Mouse (Mus musculus) kidney, embryonic 14.5 days (tissue): Measurements from ENCODE around the gene P2ry1. TPM values are rescaled to one million over a fixed set of nuclear protein-coding genes. Genes with fewer than 3 reads are reported as not detected.
A peak's percentile ranks its signal among the peaks of the same experiment; 100 is the strongest.

Source experiments
- ATAC-seq: fragments of 200-750 bp; cut with Nextera tagmentation; 2 replicates; pipeline ENCODE4 v1.8.0; 2017; ENCODE audit warnings: moderate number of reproducible peaks, mild to moderate bottlenecking, moderate TSS enrichment, moderate library complexity; ENCODE audit not compliant: low FRiP score, low TSS enrichment
- H3K27ac ChIP-seq: fragments of 300-500 bp; sonication (generic); 2 replicates; pipeline ENCODE4 v1.5.1; 2014; ENCODE audit warnings: low read depth, mild to moderate bottlenecking, low read length, moderate library complexity, mixed read lengths
- H3K27me3 ChIP-seq: fragments of 300-500 bp; sonication (generic); 2 replicates; pipeline ENCODE4 v1.6.1; 2014; ENCODE audit warnings: mild to moderate bottlenecking, low read length; ENCODE audit not compliant: control insufficient read depth, insufficient read depth
- H3K36me3 ChIP-seq: fragments of 300-500 bp; sonication (generic); 2 replicates; pipeline ENCODE4 v1.6.1; 2014; ENCODE audit warnings: low read length, mixed read lengths; ENCODE audit not compliant: control insufficient read depth, insufficient read depth
- H3K4me1 ChIP-seq: fragments of 300-500 bp; sonication (generic); 2 replicates; pipeline ENCODE4 v1.6.1; 2014; ENCODE audit warnings: low read length, mixed read lengths; ENCODE audit not compliant: control insufficient read depth, insufficient read depth
- H3K4me2 ChIP-seq: fragments of 300-500 bp; sonication (generic); replicated peaks from 2 replicates; pipeline ENCODE4 v1.6.1; 2014; ENCODE audit warnings: low read depth, mild to moderate bottlenecking, low read length
- H3K4me3 ChIP-seq: fragments of 300-500 bp; sonication (generic); 2 replicates; pipeline ENCODE4 v1.5.1; 2014; ENCODE audit warnings: mild to moderate bottlenecking, low read length
- H3K9ac ChIP-seq: fragments of 300-500 bp; sonication (generic); 2 replicates; pipeline ENCODE4 v1.6.1; 2014; ENCODE audit warnings: low read depth, mild to moderate bottlenecking, low read length, moderate library complexity
- H3K9me3 ChIP-seq: fragments of 300-500 bp; sonication (generic); 2 replicates; pipeline ENCODE4 v1.6.1; 2016; ENCODE audit warnings: low read length; ENCODE audit not compliant: control insufficient read depth
- WGBS: fragments of 180-500 bp; shearing (Covaris S2); extraction: QIAGEN DNeasy Blood & Tissue Kit; methylation state at CpG from one replicate; pipeline ENCODE4 v1.1.7; 2014; 5-methylcytosine and 5-hydroxymethylcytosine counted together
- polyA plus RNA-seq: library from polyadenylated mRNA; unstranded; fragments of >200 nt; fragmentation: Nextera tagmentation; extraction: Ambion mirVana; gene quantifications from 2 replicates; pipeline ENCODE4 v1.2.1, GENCODE M21; 2014

Gene P2ry1
- polyA plus RNA-seq, 1 experiment from 2014 or later: 2.6 TPM

DNA sequence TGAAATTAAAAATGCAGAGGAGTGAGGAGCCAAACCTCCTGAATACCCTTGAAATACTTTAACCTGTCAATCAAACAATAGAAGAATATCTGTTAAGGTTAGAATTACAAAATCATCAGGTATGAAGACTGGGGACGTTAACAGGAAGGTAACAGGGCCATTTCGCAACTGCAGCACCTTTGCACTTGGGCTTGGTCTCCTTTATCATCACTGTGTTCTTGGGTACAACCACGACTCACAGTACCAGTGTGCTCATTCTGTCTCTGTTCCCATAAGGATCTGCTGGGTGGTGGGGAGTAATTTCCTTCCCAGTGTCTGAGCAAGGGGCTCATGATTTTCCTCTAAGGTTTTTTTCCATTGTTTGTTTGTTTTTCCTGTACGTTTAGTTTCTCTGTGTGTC, 1.8 kb upstream of the P2ry1 start:
- Histone ChIP-seq H3K4me3 (no peak overlapping the region), H3K4me1 (no peaks in the 10 kb centered on the region), H3K27ac (no peak overlapping the region), H3K27me3 (peaks cover 13% of the 10 kb centered on the region), H3K36me3 (no peaks in the 10 kb centered on the region), H3K9ac (no peak overlapping the region), H3K9me3 (no peaks in the 10 kb centered on the region), H3K4me2 (no peak overlapping the region)
- ATAC-seq: no peak
- 60% methylated on average over 4 of the region's 4 CpGs for WGBS

DNA sequence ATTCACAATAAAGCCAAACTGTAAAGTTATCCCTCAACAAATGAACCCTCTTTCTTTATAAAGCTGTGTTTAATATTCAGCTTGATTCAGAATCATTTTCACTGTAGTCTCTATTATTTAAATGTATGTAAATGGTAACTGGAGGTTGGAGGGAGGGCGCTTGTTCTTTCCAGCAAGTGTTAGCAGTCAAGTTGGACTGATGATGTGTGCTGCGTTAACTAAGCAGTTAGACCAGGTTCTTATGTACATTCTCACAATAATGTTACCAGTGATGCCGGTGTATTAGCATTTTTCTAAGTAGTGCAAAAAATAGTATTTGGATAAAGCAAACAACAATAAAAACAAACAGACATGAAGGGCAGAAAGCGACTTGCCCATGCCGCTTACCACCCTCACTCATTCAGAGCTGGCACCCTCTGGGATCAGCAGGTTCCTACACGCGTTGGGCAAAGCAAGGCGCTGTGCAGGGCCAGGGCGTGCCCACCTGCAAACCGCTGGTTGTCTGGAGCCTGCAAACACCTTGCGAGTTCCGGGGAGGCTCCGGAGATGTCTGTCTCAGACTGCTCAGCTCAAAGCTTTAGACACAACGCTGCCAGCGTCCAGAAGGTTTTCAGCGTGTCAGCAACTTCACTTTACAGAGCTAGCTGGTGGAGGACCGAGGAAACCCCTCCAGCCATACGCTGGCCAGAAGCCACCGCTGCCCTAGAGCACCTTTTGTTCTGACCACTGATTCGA, 576 bp upstream of the P2ry1 start:
- Histone ChIP-seq H3K27me3 (peaks cover 13% of the 10 kb centered on the region), H3K4me3 (peak overlapping the region; percentile 66), H3K36me3 (no peaks in the 10 kb centered on the region), H3K4me1 (no peaks in the 10 kb centered on the region), H3K4me2 (peak overlapping the region; percentile 70), H3K27ac (no peak overlapping the region), H3K9ac (peak overlapping the region; percentile 63; the same call in 1 of the 2 replicates), H3K9me3 (no peaks in the 10 kb centered on the region)
- ATAC-seq: peak; percentile 61
- 3% methylated on average over 20 of the region's 20 CpGs for WGBS

DNA sequence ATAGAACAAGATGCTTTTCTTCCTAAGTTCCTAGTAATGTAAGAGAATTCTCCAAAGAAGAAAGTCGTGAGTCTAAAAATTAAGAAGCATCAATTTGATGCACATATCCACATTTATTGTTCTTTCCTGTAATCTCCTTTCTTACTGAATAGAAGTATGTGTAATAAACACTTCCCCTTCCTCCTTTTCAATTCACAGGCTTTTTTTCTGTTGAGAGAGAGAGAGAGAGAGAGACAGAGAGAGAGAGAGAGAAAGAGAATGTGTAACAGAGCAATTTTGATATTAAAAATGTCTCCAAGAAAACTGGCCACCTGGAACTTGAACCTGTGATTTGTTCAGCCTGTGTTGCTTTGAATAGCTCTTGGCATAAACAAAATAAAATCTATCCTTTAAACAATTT, 2.0 kb downstream of the P2ry1 start:
- WGBS: 91% methylated on average over 1 of the region's 1 CpGs
- no peak overlapping the region for H3K4me2 ChIP-seq

DNA sequence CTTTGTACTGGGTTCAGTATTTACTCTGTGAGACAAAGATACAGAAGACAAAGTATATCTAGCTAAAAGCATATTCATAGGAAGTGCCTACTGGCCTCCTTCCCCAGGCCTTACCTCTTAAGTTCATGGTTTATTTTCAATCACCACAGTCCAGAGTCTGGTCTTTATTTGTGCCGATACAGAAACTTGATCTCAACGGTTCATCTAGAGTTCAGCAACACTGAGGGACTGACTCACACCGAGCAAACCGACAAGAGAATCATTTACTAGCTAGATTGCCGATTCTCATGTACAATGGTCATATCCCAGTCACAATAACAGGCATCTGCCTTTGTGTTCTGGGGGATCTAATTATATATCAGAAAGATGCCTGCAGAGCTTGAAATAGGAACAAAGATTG, 9.1 kb downstream of the P2ry1 start:
- H3K27ac ChIP-seq: no peak overlapping the region
- H3K9me3 ChIP-seq: no peaks in the 10 kb centered on the region
- 57% methylated on average over 5 of the region's 5 CpGs for WGBS
- H3K4me1 ChIP-seq: no peaks in the 10 kb centered on the region
- ATAC-seq: no peak
- H3K36me3 ChIP-seq: no peaks in the 10 kb centered on the region
- no peaks in the 10 kb centered on the region for H3K27me3 ChIP-seq
- no peak overlapping the region for H3K9ac ChIP-seq
- H3K4me2 ChIP-seq: no peak overlapping the region
- no peak overlapping the region for H3K4me3 ChIP-seq

More for the DNA sequence above, 2.0 kb downstream of the P2ry1 start:
- no peak overlapping the region for H3K4me3 ChIP-seq
- no peaks in the 10 kb centered on the region for H3K9me3 ChIP-seq
- no peak overlapping the region for H3K9ac ChIP-seq
- no peak for ATAC-seq
- H3K4me1 ChIP-seq: no peaks in the 10 kb centered on the region
- peaks cover 11% of the 10 kb centered on the region for H3K27me3 ChIP-seq
- H3K36me3 ChIP-seq: no peaks in the 10 kb centered on the region
- no peak overlapping the region for H3K27ac ChIP-seq

DNA sequence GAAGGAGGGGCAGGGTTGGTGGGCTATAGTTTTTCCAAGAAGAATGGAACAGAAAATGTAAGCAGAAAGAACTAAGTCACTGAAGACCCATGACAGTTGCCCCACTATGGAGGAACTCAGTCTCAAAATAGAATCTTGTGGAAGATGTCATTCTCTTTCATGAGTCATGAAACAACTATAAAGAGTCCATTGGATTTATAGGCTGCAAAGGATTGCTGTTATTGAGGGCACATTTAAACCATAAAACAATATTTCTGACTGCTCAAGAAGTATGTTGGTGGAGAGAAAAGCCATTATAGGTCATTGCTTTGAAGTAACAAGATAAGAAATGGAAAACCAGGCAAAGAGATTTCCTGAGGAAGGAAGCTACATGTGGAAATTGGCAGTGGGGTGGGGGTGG, 10.0 kb downstream of the P2ry1 start:
- no peak overlapping the region for H3K9ac ChIP-seq
- H3K4me2 ChIP-seq: no peak overlapping the region
- no peak for ATAC-seq
- H3K4me3 ChIP-seq: no peak overlapping the region
- no peaks in the 10 kb centered on the region for H3K36me3 ChIP-seq
- H3K27ac ChIP-seq: no peak overlapping the region
- H3K4me1 ChIP-seq: no peaks in the 10 kb centered on the region
- no peaks in the 10 kb centered on the region for H3K27me3 ChIP-seq
- H3K9me3 ChIP-seq: no peaks in the 10 kb centered on the region

DNA sequence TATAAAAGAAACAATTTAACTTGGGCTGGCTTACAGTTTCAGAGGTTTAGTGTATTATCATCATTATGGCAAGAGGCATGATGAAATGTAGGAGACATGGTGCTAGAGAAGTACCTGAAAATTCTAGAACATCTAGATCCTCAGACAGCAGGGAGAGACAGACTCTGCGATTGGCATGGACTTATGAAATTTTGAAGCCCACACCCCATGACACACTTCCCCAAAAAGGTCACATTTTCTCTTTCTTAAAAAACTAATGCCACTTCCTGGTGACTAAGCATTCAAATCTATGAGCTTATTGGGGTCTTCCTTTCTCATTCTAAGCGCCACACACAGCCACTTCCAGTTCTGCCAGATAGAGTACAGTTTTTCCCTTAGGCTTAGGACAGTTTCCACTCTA, 14.1 kb downstream of the P2ry1 start:
- Histone ChIP-seq H3K4me2 (no peak overlapping the region), H3K9me3 (no peaks in the 10 kb centered on the region), H3K27me3 (no peaks in the 10 kb centered on the region), H3K4me3 (no peak overlapping the region), H3K27ac (no peak overlapping the region), H3K4me1 (no peaks in the 10 kb centered on the region), H3K36me3 (no peaks in the 10 kb centered on the region), H3K9ac (no peak overlapping the region)
- no peak for ATAC-seq
- 91% methylated on average over 2 of the region's 2 CpGs for WGBS

DNA sequence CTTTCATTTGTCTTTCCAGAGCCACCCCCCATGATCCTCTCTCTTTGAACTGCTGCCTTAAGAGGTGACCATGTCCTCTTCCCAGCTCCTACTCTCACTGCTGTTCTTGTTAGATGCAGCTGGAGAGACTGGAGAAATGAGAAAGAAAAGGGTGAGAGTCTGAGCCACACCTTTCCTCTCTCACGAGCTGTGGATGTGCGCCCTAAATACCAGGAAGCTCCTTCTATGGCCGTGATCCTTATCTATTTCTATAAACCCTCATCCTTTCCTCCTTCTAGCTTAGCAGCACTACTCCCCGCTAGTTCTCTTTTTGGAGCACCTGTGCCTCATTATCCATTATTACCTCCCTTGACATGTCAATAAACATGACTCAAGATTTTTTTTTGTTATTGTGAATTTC, 29.5 kb downstream of the P2ry1 start:
- 57% methylated on average over 4 of the region's 4 CpGs for WGBS

DNA sequence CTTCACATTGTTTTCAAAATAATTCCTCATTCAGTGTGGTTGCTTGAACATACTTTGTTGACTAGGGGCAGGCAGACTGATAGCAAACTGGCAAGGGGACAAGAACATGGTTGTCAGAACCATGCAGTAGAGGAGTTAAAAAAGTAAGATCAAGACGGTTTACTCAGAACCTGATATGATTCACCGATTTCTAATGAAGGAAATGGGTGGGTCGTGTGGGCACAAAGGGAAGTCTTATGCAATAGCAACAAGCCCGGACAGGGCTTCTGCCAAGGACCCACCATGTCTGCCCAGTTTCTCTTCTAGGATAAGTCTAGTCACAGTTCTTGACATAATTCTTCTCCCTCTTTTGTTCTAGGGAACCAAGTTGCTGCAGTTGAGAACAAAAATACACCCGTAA, 33.0 kb downstream of the P2ry1 start:
- Histone ChIP-seq H3K27ac (no peak overlapping the region), H3K4me1 (no peaks in the 10 kb centered on the region), H3K4me2 (no peak overlapping the region), H3K9me3 (no peaks in the 10 kb centered on the region), H3K4me3 (no peak overlapping the region), H3K27me3 (no peaks in the 10 kb centered on the region), H3K36me3 (no peaks in the 10 kb centered on the region), H3K9ac (no peak overlapping the region)
- WGBS: 84% methylated on average over 5 of the region's 5 CpGs
- no peak for ATAC-seq

More for the DNA sequence above, 29.5 kb downstream of the P2ry1 start:
- Histone ChIP-seq H3K4me2 (no peak overlapping the region), H3K4me1 (no peaks in the 10 kb centered on the region), H3K27ac (no peak overlapping the region), H3K4me3 (no peak overlapping the region), H3K36me3 (no peaks in the 10 kb centered on the region), H3K9ac (no peak overlapping the region), H3K27me3 (no peaks in the 10 kb centered on the region), H3K9me3 (no peaks in the 10 kb centered on the region)
- no peak for ATAC-seq

DNA sequence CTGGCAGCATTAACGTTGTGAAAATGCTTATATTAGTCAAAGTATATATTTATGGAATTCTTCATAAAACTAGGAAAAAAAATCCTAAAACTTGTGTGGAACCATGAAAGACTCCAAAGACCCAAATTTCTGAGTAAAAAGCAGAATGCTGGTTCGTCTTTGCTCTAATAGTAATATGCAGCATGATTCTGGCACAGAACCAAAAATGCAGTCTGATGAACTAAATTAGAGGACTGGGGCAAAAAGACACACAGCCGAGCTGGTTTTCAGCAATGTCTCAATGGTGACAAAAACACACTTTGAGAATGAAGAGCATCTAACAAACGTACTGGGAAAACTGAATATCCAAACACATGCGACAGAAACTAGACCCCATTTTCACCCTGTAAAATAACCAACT, 37.3 kb downstream of the P2ry1 start:
- ATAC-seq: no peak
- Histone ChIP-seq H3K36me3 (no peaks in the 10 kb centered on the region), H3K4me3 (no peak overlapping the region), H3K9ac (no peak overlapping the region), H3K27ac (no peak overlapping the region), H3K4me2 (no peak overlapping the region), H3K9me3 (no peaks in the 10 kb centered on the region), H3K27me3 (no peaks in the 10 kb centered on the region), H3K4me1 (no peaks in the 10 kb centered on the region)
- WGBS: 71% methylated on average over 5 of the region's 5 CpGs
